Mouse (Mus musculus) embryonic facial prominence, embryonic 13.5 days (tissue): ENCODE data around the gene Gal. TPM values are rescaled to one million over a fixed set of nuclear protein-coding genes. Genes with fewer than 3 reads are reported as not detected.
A peak's percentile ranks its signal among the peaks of the same experiment; 100 is the strongest.

Source experiments
- ATAC-seq: fragments of 200-750 bp; cut with Nextera tagmentation; 2 replicates; pipeline ENCODE4 v1.8.0; 2017; ENCODE audit warnings: low read depth; ENCODE audit not compliant: insufficient number of reproducible peaks, insufficient read depth, low FRiP score, low TSS enrichment
- H3K27ac ChIP-seq: fragments of 300-500 bp; sonication (generic); 2 replicates; pipeline ENCODE4 v1.5.1; 2015; ENCODE audit warnings: moderate library complexity, mild to moderate bottlenecking, inconsistent platforms
- H3K27me3 ChIP-seq: fragments of 300-500 bp; sonication (generic); 2 replicates; pipeline ENCODE4 v1.6.1; 2015; ENCODE audit warnings: mild to moderate bottlenecking, inconsistent platforms
- H3K36me3 ChIP-seq: fragments of 300-500 bp; sonication (generic); 2 replicates; pipeline ENCODE4 v1.6.1; 2015; ENCODE audit warnings: mild to moderate bottlenecking, inconsistent platforms
- H3K4me1 ChIP-seq: fragments of 300-500 bp; sonication (generic); 2 replicates; pipeline ENCODE4 v1.6.1; 2015; ENCODE audit warnings: inconsistent platforms
- H3K4me2 ChIP-seq: fragments of 300-500 bp; sonication (generic); 2 replicates; pipeline ENCODE4 v1.6.1; 2015; ENCODE audit warnings: moderate library complexity, mild to moderate bottlenecking, inconsistent platforms
- H3K4me3 ChIP-seq: fragments of 300-500 bp; sonication (generic); 2 replicates; pipeline ENCODE4 v1.5.1; 2015; ENCODE audit warnings: mild to moderate bottlenecking, inconsistent platforms
- H3K9ac ChIP-seq: fragments of 300-500 bp; sonication (generic); 2 replicates; pipeline ENCODE4 v1.6.1; 2015; ENCODE audit warnings: mild to moderate bottlenecking, inconsistent platforms
- H3K9me3 ChIP-seq: fragments of 300-500 bp; sonication (generic); 2 replicates; pipeline ENCODE4 v1.6.1; 2016; ENCODE audit warnings: inconsistent platforms
- WGBS: fragments of 180-500 bp; shearing (Covaris S2); methylation state at CpG from one replicate; pipeline ENCODE4 v1.1.7; 2015; ENCODE audit warnings: mixed read lengths; 5-methylcytosine and 5-hydroxymethylcytosine counted together
- polyA plus RNA-seq: library from polyadenylated mRNA; unstranded; fragments of >200 nt; fragmentation: Nextera tagmentation; extraction: Ambion mirVana; gene quantifications from 2 replicates; pipeline ENCODE4 v1.2.1, GENCODE M21; 2015

Gene Gal
- polyA plus RNA-seq, result 1.7 and 2.9 TPM in 2 replicates

- peaks cover 51% of the 10 kb centered on the region for H3K27me3 ChIP-seq
These were observed at the start of gene Gal for GRCm38 (mm10) chr19:3414268-3414733. Gal (minus strand) TSS chr19:3414544.

GRCm38 (mm10) chr19:3459986-3460385, 45.6 kb upstream of the Gal start:
- no peaks in the 10 kb centered on the region for H3K27me3 ChIP-seq
- 83% methylated on average over 3 of the region's 3 CpGs for WGBS
- no peak overlapping the region for H3K4me2 ChIP-seq
- H3K9ac ChIP-seq, result no peak overlapping the region
- H3K27ac ChIP-seq, result no peak overlapping the region
- H3K36me3 ChIP-seq, result peaks cover 100% of the 10 kb centered on the region
- H3K9me3 ChIP-seq, result no peaks in the 10 kb centered on the region
- H3K4me1 ChIP-seq, result no peaks in the 10 kb centered on the region
- no peak overlapping the region for H3K4me3 ChIP-seq
- no peak for ATAC-seq

More at GRCm38 (mm10) chr19:3414268-3414733, at the start of gene Gal:
- Histone ChIP-seq H3K4me3 (peak within 1 kb of the TSS; percentile 40), H3K9me3 (no peaks in the 10 kb centered on the region), H3K4me1 (peaks cover 11% of the 10 kb centered on the region), H3K36me3 (no peaks in the 10 kb centered on the region), H3K4me2 (peak within 1 kb of the TSS; percentile 66), H3K27ac (no peak within 1 kb of the TSS), H3K9ac (peak within 1 kb of the TSS; percentile 60)
- ATAC-seq, result no peak
- WGBS, result 2% methylated on average over 37 of the region's 37 CpGs

GRCm38 (mm10) chr19:3458331-3459099, 44.2 kb upstream of the Gal start:
- Histone ChIP-seq H3K4me1 (no peaks in the 10 kb centered on the region), H3K9ac (no peak overlapping the region), H3K4me2 (no peak overlapping the region), H3K27me3 (no peaks in the 10 kb centered on the region), H3K27ac (no peak overlapping the region), H3K4me3 (no peak overlapping the region), H3K9me3 (no peaks in the 10 kb centered on the region), H3K36me3 (peaks cover 100% of the 10 kb centered on the region)
- WGBS, result 90% methylated on average over 6 of the region's 6 CpGs
- ATAC-seq, result no peak

- Histone ChIP-seq H3K9ac (no peak overlapping the region), H3K4me1 (no peaks in the 10 kb centered on the region), H3K4me3 (no peak overlapping the region), H3K27me3 (no peaks in the 10 kb centered on the region), H3K36me3 (peaks cover 99% of the 10 kb centered on the region), H3K27ac (no peak overlapping the region), H3K9me3 (no peaks in the 10 kb centered on the region), H3K4me2 (no peak overlapping the region)
- ATAC-seq, result no peak
- 96% methylated on average over 4 of the region's 4 CpGs for WGBS
These were observed 43.4 kb upstream of the Gal start for GRCm38 (mm10) chr19:3457700-3458099.

GRCm38 (mm10) chr19:3451649-3452048, 37.3 kb upstream of the Gal start:
- no peaks in the 10 kb centered on the region for H3K27me3 ChIP-seq
- WGBS, result 62% methylated on average over 6 of the region's 6 CpGs
- peaks cover 39% of the 10 kb centered on the region for H3K36me3 ChIP-seq
- no peak overlapping the region for H3K9ac ChIP-seq
- no peaks in the 10 kb centered on the region for H3K4me1 ChIP-seq
- H3K4me3 ChIP-seq, result no peak overlapping the region
- no peak for ATAC-seq
- no peak overlapping the region for H3K4me2 ChIP-seq
- no peak overlapping the region for H3K27ac ChIP-seq
- H3K9me3 ChIP-seq, result no peaks in the 10 kb centered on the region

- H3K4me3 ChIP-seq, result no peak overlapping the region
- no peaks in the 10 kb centered on the region for H3K9me3 ChIP-seq
- H3K27ac ChIP-seq, result no peak overlapping the region
- peak; percentile 58; the same call in 1 of the 2 replicates for ATAC-seq
- no peak overlapping the region for H3K9ac ChIP-seq
- H3K27me3 ChIP-seq, result no peaks in the 10 kb centered on the region
- 24% methylated on average over 6 of the region's 6 CpGs for WGBS
- peaks cover 34% of the 10 kb centered on the region for H3K36me3 ChIP-seq
- no peaks in the 10 kb centered on the region for H3K4me1 ChIP-seq
- H3K4me2 ChIP-seq, result no peak overlapping the region
These were observed 36.8 kb upstream of the Gal start for GRCm38 (mm10) chr19:3451170-3451569.

GRCm38 (mm10) chr19:3450714-3451113, 36.4 kb upstream of the Gal start:
- 91% methylated on average over 3 of the region's 3 CpGs for WGBS
- no peak overlapping the region for H3K4me3 ChIP-seq
- ATAC-seq, result no peak
- H3K4me1 ChIP-seq, result no peaks in the 10 kb centered on the region
- H3K9ac ChIP-seq, result no peak overlapping the region
- no peak overlapping the region for H3K27ac ChIP-seq
- H3K9me3 ChIP-seq, result no peaks in the 10 kb centered on the region
- peaks cover 29% of the 10 kb centered on the region for H3K36me3 ChIP-seq
- H3K27me3 ChIP-seq, result no peaks in the 10 kb centered on the region
- no peak overlapping the region for H3K4me2 ChIP-seq

- Histone ChIP-seq H3K4me1 (no peaks in the 10 kb centered on the region), H3K27me3 (no peaks in the 10 kb centered on the region), H3K9me3 (no peaks in the 10 kb centered on the region), H3K9ac (no peak overlapping the region), H3K4me2 (no peak overlapping the region), H3K36me3 (peaks cover 15% of the 10 kb centered on the region), H3K27ac (no peak overlapping the region), H3K4me3 (no peak overlapping the region)
- no peak for ATAC-seq
- WGBS, result 66% methylated on average over 3 of the region's 3 CpGs
These were observed 34.9 kb upstream of the Gal start for GRCm38 (mm10) chr19:3449248-3449647.

GRCm38 (mm10) chr19:3447348-3447747, 33.0 kb upstream of the Gal start:
- no peak for ATAC-seq
- WGBS, result 70% methylated on average over 3 of the region's 3 CpGs
- H3K27ac ChIP-seq, result no peak overlapping the region
- H3K36me3 ChIP-seq, result no peaks in the 10 kb centered on the region
- no peak overlapping the region for H3K4me3 ChIP-seq
- H3K27me3 ChIP-seq, result no peaks in the 10 kb centered on the region
- no peaks in the 10 kb centered on the region for H3K9me3 ChIP-seq
- no peak overlapping the region for H3K4me2 ChIP-seq
- no peak overlapping the region for H3K9ac ChIP-seq
- H3K4me1 ChIP-seq, result no peaks in the 10 kb centered on the region

GRCm38 (mm10) chr19:3441092-3441491, 26.7 kb upstream of the Gal start:
- WGBS, result 26% methylated on average over 10 of the region's 10 CpGs

GRCm38 (mm10) chr19:3440667-3441066, 26.3 kb upstream of the Gal start:
- 28% methylated on average over 5 of the region's 5 CpGs for WGBS

More at GRCm38 (mm10) chr19:3441092-3441491, 26.7 kb upstream of the Gal start:
- Histone ChIP-seq H3K9me3 (no peaks in the 10 kb centered on the region), H3K27ac (no peak overlapping the region), H3K4me2 (peak overlapping the region; percentile 26), H3K36me3 (no peaks in the 10 kb centered on the region), H3K4me1 (peaks cover 9% of the 10 kb centered on the region), H3K4me3 (no peak overlapping the region), H3K9ac (no peak overlapping the region), H3K27me3 (no peaks in the 10 kb centered on the region)
- no peak; the same call in 1 of the 2 replicates for ATAC-seq

GRCm38 (mm10) chr19:3437980-3438379, 23.6 kb upstream of the Gal start:
- no peaks in the 10 kb centered on the region for H3K36me3 ChIP-seq
- H3K27me3 ChIP-seq, result no peaks in the 10 kb centered on the region
- no peak overlapping the region for H3K9ac ChIP-seq
- WGBS, result 69% methylated on average over 5 of the region's 5 CpGs
- no peak overlapping the region for H3K27ac ChIP-seq
- H3K4me3 ChIP-seq, result no peak overlapping the region
- H3K4me2 ChIP-seq, result no peak overlapping the region
- H3K9me3 ChIP-seq, result no peaks in the 10 kb centered on the region
- peaks cover 9% of the 10 kb centered on the region for H3K4me1 ChIP-seq
- ATAC-seq, result no peak

More at GRCm38 (mm10) chr19:3440667-3441066, 26.3 kb upstream of the Gal start:
- ATAC-seq, result no peak
- Histone ChIP-seq H3K9ac (no peak overlapping the region), H3K27ac (no peak overlapping the region), H3K27me3 (no peaks in the 10 kb centered on the region), H3K36me3 (no peaks in the 10 kb centered on the region), H3K4me2 (peak overlapping the region; percentile 26; the same call in 1 of the 2 replicates), H3K4me3 (no peak overlapping the region), H3K9me3 (no peaks in the 10 kb centered on the region), H3K4me1 (peaks cover 9% of the 10 kb centered on the region)
